Mouse (Mus musculus) layer of hippocampus, adult 9-10 months (tissue): ENCODE data around the gene Camta1.

Experiments used
- DNase-seq: peaks from one replicate; pipeline ENCODE4 v3.0.0; 2022; ENCODE audit warnings: low spot score

Camta1 gene

DNA sequence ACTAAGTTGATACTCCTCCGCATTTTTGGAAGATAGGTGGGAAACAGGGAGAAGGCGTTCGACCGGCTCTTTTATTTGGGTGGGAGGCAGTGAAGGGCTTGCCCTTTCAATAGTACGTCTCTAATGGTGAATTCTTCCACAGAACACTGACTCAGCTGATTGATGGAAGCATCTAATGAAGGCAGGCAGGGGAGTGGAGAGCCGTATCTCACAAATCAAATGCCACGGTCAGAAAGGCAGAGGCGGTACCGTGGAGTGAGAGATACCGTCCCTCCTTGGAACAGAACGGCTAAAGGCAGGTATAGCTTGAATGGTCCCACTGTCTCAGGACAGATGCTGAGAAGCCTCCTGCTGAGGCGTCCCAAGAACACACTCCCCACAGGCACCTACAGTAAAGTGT, 714.1 kb downstream of the Camta1 start:
- no peak for DNase-seq

DNA sequence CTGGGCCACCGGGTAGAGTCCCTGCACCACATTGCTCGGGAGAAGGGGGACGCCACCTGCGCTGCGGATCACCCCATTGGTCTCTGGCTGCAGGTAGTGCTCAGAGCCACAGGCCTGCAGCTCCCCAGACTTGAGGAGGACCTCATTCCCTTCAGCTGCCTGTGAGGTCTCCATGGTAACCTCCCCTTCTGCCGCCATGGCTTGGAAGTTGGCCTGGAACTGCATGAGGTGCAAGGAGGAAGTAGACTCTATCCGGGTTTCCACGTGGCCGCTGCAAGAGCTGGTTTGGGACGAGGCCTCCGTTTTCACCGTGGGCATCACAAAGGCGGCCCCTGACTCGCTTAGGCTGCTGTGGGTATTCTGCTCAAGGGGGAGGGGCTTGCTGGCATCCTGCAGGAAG, 717.6 kb downstream of the Camta1 start:
- no peak for DNase-seq

DNA sequence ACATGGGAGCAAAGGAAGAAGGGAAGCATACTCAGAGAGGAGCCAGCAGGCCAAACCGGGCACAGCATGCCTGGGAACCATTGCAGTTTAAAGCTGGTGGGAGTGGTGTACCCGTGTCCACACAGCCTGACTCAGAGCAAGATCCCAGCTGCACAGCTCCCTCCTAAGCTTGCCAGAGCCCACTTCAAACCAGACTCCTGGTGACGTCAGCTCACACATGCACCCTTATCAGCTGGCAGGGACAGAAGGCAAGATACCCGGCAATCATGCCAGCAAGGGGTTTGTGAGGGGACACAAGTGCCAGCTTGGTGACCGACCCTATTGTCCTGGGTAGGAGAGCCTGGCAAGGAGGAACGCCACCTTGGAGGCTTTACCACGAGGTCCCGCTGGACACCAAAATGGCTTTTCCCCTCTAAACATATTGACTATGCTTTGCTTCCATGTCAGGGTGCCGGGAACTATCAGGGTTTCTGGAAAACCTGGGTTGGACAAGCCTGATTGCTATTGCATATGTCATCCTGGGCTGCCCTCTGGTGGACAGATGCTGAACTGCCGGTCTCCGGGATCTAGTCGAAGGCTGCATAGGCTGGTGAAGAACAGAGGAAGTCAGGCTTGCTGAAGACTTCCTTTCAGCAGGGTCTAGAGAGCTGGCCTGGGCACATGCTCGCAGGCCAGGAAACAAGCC, 720.3 kb downstream of the Camta1 start:
- DNase-seq = peak; percentile 100

DNA sequence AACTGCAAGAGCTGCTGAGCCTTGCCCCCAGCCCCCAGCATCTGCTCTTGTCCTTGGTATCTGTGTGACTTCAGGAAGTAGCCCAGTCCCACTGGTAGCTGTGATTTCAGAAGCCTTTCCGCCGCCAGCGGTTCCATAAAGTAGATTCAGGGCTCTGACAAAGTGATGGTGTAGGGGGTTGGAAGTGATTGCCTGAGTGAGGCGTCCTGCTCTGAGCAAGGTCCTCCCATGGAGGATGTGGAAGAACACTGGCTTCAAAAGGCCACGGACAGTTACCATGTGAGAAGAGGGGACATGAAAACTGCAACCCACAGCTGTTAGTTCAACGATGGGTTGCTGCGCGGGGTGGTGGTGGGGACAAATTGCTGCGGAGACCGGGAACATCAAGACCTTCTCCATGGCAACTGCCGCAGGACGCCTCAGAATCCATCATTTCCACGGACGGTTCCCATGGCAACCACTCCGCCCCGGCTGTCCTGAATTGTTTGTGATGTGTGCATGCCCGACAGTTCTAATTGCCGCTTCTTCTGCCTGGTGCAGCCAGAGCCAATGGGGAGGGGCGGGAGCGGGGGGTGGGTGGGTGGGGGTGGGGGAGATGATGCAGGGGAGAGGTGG, 721.2 kb downstream of the Camta1 start:
- peak; percentile 75 for DNase-seq

DNA sequence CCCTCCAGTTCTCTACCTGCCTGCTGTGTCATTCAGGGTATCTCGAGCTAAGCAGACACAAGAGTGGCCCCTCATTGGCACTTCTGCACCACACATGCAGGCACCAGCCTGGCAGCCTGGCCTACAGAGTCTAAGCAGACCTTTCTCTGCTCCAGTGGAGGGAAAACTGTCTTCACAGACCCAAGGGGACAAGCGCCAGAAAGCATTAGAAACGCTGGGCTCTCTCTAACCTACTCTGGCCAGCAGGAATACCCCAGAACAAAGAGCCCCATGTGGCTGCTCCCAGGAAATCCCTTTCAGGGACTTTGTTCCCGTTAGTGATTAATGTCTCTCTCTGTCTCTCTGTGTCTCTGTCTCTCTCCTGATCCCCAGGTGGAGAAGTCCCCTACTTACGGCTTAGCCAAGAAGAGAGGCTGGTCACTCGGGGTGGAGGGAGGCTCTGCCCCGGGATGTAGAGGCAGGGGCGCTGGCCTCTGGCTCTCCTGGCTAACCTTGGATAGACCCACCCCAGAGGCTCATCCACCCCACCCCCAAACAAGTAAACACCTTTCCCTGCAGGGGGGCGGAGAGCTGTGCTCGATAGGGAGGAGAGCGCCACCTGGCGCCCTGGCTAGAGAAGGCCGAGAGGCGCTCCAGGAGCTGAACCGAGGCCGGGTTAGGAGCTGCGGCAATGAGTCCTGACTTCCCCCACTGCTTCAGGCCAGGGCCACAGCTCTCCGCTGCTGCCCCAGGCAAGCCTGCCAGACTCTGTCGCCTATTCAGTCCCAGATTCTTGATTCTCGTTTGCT, 722.4 kb downstream of the Camta1 start:
- DNase-seq = peak; percentile 77

DNA sequence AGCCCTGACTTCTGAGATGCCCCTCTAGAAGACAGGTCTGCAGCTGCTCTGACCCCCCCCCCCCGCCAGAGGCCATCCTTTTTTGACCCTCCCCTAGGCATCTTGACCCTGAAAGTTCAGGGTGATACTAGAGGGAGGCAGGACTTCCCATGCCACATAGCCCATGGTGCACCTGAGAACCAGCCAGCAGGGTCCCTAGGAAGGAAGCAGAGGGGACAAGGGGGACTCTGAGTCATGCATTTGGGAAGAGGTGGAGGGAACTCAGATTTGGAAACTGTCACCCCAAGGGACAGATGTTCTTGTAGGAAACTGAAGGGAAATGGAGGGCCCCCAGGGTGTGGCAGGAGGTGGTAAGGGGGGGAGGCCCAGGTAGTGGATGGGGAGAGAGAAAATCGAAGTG, 723.1 kb downstream of the Camta1 start:
- no peak for DNase-seq

DNA sequence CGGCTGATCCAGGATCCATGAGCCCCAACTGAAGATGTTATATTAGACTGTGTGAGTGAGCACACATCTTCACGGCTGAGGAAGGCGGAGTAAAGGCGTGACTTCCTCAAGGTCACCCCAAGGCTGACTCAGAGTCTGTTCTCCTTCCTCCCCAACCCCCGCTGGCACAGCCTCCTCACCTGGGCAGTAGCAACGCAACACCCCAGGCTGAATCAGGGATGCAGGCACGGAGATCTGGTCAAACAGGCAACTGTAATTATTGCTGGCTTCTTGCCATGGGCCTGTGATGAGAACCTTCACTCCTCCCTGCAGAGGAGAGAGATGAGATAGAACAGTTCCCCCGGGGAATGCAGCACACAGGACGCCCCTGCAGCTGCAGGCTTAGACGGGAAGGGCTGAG, 723.5 kb downstream of the Camta1 start:
- no peak for DNase-seq

DNA sequence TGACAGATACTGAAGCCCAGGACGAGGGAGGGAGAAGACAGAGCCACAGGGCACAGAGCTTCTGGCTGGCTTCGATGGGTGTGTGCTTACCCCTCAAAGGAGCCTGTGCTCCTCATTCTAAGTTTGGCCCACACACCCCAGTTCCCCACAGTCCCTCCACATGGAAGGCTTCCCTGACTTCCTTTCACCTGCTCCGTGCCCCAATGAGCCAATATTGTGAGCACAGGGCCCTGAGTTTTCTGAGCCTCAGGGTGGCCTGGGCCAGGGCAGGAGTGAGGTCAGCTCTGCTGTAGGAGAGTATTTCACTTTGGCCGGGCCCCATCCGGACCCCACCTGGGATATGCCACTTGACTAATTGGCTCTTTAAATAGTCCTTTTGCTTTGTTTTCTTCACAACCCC, 724.0 kb downstream of the Camta1 start:
- no peak for DNase-seq

DNA sequence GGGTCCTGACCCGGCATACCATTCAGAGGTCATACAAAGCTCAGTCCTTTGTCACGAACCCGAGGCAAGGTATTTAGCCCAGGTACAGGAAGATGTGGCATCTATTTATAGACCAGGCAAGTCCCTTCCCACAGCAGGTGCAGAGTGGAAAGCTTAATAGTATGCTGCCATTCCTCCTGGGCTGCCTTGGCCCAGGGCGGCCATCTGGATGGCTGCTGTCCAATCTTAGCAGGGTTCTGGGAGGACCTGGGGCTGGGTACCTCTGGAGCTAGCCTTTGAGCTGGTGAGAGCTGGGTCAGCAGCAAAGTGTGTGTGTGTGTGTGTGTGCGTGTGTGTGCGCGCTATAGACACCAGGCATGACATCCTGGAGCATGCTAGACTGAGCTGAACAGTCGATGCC, 726.2 kb downstream of the Camta1 start:
- no peak for DNase-seq

DNA sequence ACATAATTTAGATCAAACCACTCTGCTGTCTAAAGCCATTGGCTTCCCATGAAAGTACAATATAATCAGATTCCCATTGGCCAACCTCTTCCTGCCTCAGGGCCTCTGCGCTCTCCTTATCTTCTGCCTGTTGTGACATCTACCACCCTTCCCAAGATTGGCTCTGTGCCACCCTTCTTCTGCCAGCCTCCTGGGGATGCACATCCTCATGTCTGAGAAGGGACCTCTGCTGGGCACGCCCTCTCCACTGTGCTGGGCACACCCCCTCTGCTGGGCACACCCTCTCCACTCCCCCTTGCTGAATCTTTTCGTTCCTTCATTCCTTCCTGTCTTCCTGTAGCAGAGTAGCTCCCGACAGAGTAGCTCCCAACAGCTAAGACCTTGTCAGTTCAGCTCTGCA, 727.9 kb downstream of the Camta1 start:
- DNase-seq = no peak

DNA sequence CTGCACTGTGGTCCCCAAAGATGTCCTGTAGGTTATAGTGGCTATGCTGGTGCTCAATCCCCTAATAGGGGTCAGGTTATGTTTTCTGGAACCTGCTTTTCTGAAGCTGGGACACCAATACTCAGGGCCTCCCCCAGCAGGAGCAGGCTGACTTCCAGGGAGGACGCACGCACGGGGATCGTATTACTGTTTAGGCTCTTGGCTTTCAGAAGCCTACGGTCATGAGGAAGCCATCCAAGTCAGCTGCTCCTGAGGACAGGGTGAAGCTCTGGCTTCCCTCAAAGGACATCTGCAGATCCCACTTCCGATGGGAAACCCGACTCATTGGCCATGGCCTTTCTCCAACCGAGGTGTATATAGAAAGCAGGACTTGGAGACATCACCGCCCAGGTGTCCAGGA, 729.2 kb downstream of the Camta1 start:
- DNase-seq = no peak

DNA sequence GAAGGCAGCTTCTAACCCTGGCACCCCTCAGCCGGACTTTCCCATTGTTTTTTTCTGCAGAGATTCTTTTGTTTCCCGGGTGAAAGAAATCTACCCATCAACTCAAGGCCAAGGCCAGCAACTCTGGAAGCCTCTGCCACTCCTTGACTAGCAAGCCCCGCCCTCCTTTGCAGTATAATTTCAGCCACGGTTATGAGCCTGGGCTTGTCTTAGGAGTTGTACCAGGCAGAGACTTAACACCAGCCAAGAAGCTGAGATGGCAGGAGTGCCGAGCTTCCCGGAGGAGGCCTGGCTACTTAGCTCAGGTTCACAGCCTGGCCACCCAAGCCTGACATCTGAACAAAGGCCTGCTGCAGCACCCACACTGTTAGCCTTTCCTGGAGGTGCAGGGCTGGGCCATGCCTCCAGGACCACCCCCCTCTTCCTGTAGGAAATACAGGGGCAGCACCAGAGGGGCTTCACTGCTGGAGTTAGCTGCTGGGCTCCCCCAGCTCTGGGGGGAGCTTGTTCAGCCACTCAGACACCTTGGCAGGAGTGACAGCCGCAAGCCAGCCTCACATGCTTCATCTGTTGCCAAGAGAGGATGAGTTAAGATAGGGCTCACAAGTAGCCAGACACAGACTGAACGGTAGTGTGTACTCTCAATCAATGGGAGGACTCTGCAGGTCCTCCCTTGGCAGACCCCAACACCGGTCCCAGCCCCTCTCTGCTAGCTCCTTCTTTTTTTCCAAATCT, 730.8 kb downstream of the Camta1 start:
- no peak for DNase-seq

DNA sequence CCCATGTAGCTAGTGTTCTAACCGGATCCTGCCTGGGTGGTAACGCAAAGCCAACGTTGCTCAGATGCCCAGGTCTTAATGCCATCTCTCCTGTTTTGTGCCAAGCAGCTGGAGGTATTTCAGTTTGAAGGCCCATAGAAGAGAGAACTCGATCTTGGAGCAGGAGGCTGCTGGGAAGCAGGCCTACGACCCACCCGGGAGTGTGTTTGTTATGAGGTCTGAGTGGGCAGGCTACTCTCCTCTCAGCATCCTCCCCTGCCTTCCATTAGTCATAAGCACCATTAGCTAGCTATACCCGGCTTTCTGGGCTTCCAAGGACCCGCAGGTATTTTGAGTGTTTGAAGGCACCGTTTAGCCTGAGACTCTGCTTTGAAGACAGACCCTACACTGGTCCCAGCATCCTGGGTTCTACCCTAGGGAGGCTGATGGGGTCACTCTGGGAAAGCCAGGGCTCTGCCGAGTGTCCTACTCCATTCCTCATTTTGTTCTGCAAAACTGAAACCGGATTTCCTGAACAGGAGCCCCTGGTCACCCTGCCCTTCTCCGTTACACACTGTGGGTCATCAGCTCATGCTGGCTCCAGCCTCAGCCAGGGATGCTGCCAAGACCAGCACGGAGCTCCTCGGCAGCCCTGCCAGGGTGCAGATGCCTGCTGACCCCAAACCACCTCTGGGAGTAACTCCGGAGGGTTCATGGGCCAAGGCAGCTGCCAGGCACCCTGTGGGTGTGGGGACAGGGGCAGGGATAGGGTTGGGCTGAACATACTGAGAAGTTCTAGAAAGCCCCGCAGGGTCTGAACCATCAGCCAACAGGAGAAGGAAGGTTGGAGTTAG, 731.7 kb downstream of the Camta1 start:
- no peak for DNase-seq

DNA sequence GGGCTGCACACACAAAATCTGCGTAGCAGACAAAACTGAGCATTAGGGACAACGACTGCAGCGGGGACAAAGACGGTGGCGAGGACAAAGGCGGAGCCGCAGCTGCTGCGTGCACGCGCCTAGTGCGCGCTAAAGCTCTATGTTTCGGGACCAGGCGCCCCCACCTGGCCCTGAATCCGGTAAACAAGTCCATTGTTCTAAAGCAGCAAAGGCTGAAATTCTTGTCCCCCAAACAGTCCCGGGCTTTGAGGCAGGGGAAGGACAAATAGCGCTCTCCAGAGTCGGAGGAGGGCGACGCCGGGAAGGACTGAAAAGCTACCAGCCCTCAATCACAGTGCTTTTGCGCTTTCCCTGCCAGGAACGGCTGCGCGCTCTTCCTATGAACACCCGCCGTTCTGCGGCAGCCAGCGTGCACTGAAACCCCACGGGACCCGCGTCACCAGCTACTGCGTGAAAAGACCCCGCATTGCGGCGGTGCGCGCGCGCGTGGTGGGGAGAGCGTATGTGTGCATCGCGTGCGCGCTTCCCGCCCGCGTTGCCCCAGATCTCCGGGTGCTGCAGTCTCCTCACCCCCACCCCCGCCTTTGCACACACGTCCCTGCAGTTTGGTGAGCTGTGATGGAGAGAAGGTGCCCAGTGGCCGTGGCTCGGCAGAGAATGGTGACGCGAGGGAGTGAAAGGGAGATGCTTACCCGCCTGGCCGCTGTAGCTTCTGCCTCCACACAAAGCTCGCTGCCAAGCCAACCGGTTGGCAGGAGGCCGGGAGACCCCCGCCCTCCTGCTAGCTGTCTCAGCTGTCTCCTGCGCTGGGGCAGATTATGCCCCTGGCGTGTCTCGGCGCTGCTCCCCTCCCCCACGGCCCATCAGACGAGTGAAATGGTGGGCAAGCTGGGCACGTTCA, 732.8 kb downstream of the Camta1 start:
- peak; percentile 71 for DNase-seq

DNA sequence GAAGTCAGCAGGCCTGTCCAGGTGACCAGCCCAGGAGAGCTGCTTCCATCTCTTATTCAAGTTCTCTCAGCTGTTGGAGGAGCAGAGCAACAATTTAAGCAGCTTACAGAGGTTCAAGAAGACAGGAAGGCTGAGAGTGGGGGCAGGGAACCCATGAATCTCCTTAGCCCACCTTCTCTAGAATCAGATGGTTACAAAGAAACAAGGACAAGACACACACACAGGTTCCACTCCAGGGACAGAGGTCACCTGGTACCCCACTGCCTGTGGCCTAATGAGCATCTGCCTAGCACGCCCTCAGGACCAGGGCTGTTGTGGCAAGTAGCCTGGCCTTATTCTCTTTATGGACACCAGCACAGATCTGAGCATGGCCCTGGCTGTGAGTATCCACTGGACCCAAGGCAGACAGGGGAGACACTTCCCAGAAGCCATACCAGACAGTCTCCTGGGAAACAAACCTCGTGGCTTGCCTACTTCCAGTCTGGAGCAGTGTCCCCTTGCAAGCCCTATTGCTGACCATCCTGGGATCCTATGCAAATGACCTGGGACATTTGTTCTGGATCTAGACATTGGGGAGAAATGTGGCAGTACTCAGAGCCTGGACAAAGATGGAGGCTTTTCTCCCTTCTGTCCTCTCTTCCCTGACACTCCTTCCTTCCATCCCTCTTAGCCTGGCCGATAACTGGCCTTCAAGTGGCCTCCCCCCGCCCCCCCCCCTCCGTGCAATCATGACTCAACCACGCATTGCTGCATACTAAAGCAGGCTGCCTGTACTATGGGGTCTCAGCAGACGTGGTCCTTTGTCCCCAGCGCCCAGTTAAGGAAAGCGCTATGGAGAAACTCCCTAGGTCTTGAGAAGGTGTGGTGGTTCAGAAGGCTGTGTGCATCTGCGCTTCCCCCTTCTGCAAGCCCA, 733.8 kb downstream of the Camta1 start:
- no peak for DNase-seq

DNA sequence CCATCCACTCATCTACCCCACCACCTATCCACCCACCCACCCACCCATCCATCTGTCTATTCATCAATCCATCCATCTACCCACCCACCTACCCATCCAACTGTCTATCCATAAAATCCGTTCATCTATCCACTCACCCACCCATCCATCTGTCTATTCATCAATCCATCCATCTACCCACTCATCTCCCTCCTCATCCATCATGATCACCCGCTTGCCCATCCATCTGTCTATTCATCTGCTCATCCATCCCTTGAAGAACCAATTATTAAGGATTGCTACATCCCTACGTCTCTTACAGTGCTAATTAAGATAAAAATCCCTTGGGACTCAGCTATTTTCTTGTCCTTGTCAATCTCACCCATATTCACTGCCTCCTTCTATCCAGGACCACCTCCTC, 742.8 kb downstream of the Camta1 start:
- DNase-seq = no peak

DNA sequence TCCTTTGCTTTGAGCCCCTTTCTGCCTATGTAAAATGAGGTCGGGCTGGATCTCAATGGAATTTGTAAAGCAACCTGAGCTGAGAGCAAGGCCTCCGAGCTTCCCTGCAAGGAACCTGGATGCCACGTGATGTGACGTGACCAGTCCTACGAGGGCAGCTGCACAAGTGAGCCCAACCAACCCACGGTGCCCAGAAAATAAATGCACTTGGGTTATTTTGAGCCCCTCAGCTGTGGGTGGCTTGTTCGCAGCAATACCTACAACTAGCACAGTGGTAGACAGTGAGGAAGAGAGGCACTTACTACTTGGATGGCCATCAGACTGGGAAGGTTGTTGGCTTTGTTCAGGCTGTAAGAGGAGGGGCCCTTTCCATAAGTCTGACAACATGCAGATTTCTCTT, 747.1 kb downstream of the Camta1 start:
- DNase-seq = no peak

DNA sequence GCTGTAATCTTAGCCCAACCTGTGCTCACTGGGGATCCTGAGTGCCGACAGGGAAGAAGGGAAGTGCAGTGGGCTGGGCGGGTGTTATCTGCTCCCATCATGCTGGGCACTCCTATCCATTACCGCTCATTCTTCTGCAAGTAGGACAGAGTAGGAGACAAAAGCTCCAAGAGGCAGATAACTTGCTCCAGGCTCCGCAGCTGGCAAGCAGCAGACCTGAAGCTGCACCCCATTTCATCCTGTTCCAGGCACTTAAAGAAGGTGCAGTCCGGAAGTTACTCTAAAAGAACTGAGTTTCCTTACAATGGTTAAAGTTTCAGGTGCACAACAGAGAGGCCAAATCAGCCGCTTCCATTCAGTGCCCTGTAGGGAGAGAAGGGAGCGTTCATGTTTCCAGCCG, 750.5 kb downstream of the Camta1 start:
- DNase-seq = no peak

DNA sequence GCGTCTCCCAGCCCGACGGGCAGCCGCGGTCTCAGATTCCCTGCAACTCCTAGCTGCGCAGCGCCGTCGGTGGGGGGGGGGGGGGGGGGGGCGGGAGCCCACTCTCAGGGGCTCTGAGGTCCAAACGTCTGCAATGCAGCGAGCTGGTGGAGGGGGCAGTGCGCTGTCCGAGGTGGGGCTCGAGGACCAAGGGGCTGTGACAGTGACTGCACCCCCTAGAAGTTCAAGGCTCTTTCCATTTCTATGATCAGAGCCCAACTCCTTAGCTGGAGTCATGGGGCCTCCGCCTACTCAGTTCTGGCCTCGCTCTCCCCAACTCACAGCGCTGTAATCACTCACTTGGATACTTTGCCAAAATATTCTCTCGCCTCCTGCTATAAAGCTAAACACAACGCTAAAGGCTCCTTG, 752.8 kb downstream of the Camta1 start:
- no peak for DNase-seq
